Mouse (Mus musculus): ENCODE data around the gene Stat1.

- TF ChIP-seq POLR2A (IDR thresholded peaks at IDR 0.05; ENCODE audit: borderline replicate concordance, extremely low read depth, insufficient read depth, insufficient read length, poor library complexity, severe bottlenecking) (no peak), CTCF (IDR thresholded peaks at IDR 0.05; ENCODE audit: borderline replicate concordance, extremely low read depth, insufficient read depth, insufficient read length) (no peak)
These were observed 52.0 kb downstream of the Stat1 start for GRCm38 (mm10) chr1:52171271-52171670.

Measured in brain, embryonic 14.5 days (tissue).